Mouse (Mus musculus): Measurements from ENCODE around the gene Notch1. TPM values are rescaled to one million over a fixed set of nuclear protein-coding genes. Genes with fewer than 3 reads are reported as not detected.

Gene Notch1
- polyA plus RNA-seq, 2 experiments, result 1.7 to 2.1 TPM

- no peaks in the 10 kb centered on the region for H3K36me3 ChIP-seq (replicated peaks; ENCODE audit: control insufficient read depth, insufficient read depth, low read depth)
- no peak overlapping the region for H3K9ac ChIP-seq (replicated peaks)
- no peaks in the 10 kb centered on the region for H3K9me3 ChIP-seq (ENCODE audit: control insufficient read depth, low read length)
- DNase-seq (ENCODE audit: low read depth in 3 of 3, low spot score in 3 of 3) (no peak), ATAC-seq (ENCODE audit: insufficient read depth) (no peak)
- no peaks in the 10 kb centered on the region for H3K4me1 ChIP-seq (replicated peaks; ENCODE audit: control insufficient read depth in 2 of 2, insufficient read depth in 2 of 2, low read length in 1 of 2)
- no peak overlapping the region for H3K4me3 ChIP-seq (ENCODE audit: insufficient read depth in 1 of 2, low read depth in 2 of 2, low read length in 2 of 2)
- TF ChIP-seq CTCF (IDR thresholded peaks at IDR 0.05; ENCODE audit: low read depth), result no peak
- no peak for TF ChIP-seq EP300 (IDR thresholded peaks at IDR 0.05; ENCODE audit: low read depth)
- no peak overlapping the region for H3K27ac ChIP-seq
- H3K27me3 ChIP-seq (ENCODE audit: control insufficient read depth, insufficient read depth, low read length), result no peaks in the 10 kb centered on the region
- no peak overlapping the region for H3K4me2 ChIP-seq (ENCODE audit: low read depth)
- WGBS (ENCODE audit: insufficient replicate concordance), result 15% methylated on average over 2 of the region's 2 CpGs
Measured at GRCm38 (mm10) chr2:26534616-26535015, 18.2 kb upstream of the Notch1 start.

- WGBS (ENCODE audit: insufficient replicate concordance), result 43% methylated on average over 3 of the region's 3 CpGs
- TF ChIP-seq EP300 (IDR thresholded peaks at IDR 0.05; ENCODE audit: low read depth) (no peak), CTCF (IDR thresholded peaks at IDR 0.05; ENCODE audit: low read depth) (no peak)
- H3K4me3 ChIP-seq (ENCODE audit: insufficient read depth in 1 of 2, low read depth in 2 of 2, low read length in 2 of 2), result no peak overlapping the region
- ATAC-seq (ENCODE audit: insufficient read depth), result no peak
- DNase-seq (ENCODE audit: low read depth in 3 of 3, low spot score in 3 of 3), result no peak
- H3K27ac ChIP-seq, result no peak overlapping the region
- no peaks in the 10 kb centered on the region for H3K27me3 ChIP-seq (ENCODE audit: control insufficient read depth, insufficient read depth, low read length)
- H3K9ac ChIP-seq (replicated peaks), result no peak overlapping the region
- no peak overlapping the region for H3K4me2 ChIP-seq (ENCODE audit: low read depth)
- H3K4me1 ChIP-seq (replicated peaks; ENCODE audit: control insufficient read depth in 2 of 2, insufficient read depth in 2 of 2, low read length in 1 of 2), result no peaks in the 10 kb centered on the region; a peak in 1 of 4 replicates
- H3K36me3 ChIP-seq (replicated peaks; ENCODE audit: control insufficient read depth, insufficient read depth, low read depth), result no peaks in the 10 kb centered on the region
- H3K9me3 ChIP-seq (ENCODE audit: control insufficient read depth, low read length), result no peaks in the 10 kb centered on the region
Measured at GRCm38 (mm10) chr2:26534161-26534560, 17.7 kb upstream of the Notch1 start.

- Histone ChIP-seq H3K36me3 (replicated peaks; ENCODE audit: control insufficient read depth, insufficient read depth, low read depth) (no peaks in the 10 kb centered on the region), H3K4me2 (ENCODE audit: low read depth) (no peak overlapping the region), H3K9ac (replicated peaks) (no peak overlapping the region), H3K9me3 (ENCODE audit: control insufficient read depth, low read length) (no peaks in the 10 kb centered on the region), H3K4me1 (replicated peaks; ENCODE audit: control insufficient read depth in 2 of 2, insufficient read depth in 2 of 2, low read length in 1 of 2) (no peaks in the 10 kb centered on the region; a peak in 1 of 4 replicates), H3K27me3 (ENCODE audit: control insufficient read depth, insufficient read depth, low read length) (no peaks in the 10 kb centered on the region), H3K27ac (no peak overlapping the region), H3K4me3 (ENCODE audit: insufficient read depth in 1 of 2, low read depth in 2 of 2, low read length in 2 of 2) (no peak overlapping the region)
- DNase-seq (ENCODE audit: low read depth in 3 of 3, low spot score in 3 of 3) (no peak), ATAC-seq (ENCODE audit: insufficient read depth) (no peak)
- WGBS (ENCODE audit: insufficient replicate concordance), result 48% methylated on average over 5 of the region's 5 CpGs
- TF ChIP-seq EP300 (IDR thresholded peaks at IDR 0.05; ENCODE audit: low read depth) (no peak), CTCF (IDR thresholded peaks at IDR 0.05; ENCODE audit: low read depth) (no peak)
Measured at GRCm38 (mm10) chr2:26533249-26533648, 16.8 kb upstream of the Notch1 start.

- Histone ChIP-seq H3K4me2 (ENCODE audit: low read depth) (no peak overlapping the region), H3K27me3 (ENCODE audit: control insufficient read depth, insufficient read depth, low read length) (no peaks in the 10 kb centered on the region), H3K4me1 (replicated peaks; ENCODE audit: control insufficient read depth in 2 of 2, insufficient read depth in 2 of 2, low read length in 1 of 2) (no peaks in the 10 kb centered on the region; a peak in 1 of 4 replicates), H3K27ac (no peak overlapping the region), H3K9me3 (ENCODE audit: control insufficient read depth, low read length) (no peaks in the 10 kb centered on the region), H3K4me3 (ENCODE audit: insufficient read depth in 1 of 2, low read depth in 2 of 2, low read length in 2 of 2) (no peak overlapping the region), H3K9ac (replicated peaks) (no peak overlapping the region), H3K36me3 (replicated peaks; ENCODE audit: control insufficient read depth, insufficient read depth, low read depth) (no peaks in the 10 kb centered on the region)
- TF ChIP-seq EP300 (IDR thresholded peaks at IDR 0.05; ENCODE audit: low read depth) (no peak), CTCF (IDR thresholded peaks at IDR 0.05; ENCODE audit: low read depth) (no peak)
- ATAC-seq (ENCODE audit: insufficient read depth), result no peak
- DNase-seq (ENCODE audit: low read depth in 3 of 3, low spot score in 3 of 3), result no peak
- 74% methylated on average over 6 of the region's 6 CpGs for WGBS (ENCODE audit: insufficient replicate concordance)
Measured at GRCm38 (mm10) chr2:26531829-26532228, 15.4 kb upstream of the Notch1 start.

- ATAC-seq (ENCODE audit: insufficient read depth), result no peak
- WGBS (ENCODE audit: insufficient replicate concordance), result 52% methylated on average over 3 of the region's 3 CpGs
Measured at GRCm38 (mm10) chr2:26529881-26530280, 13.4 kb upstream of the Notch1 start.

More at GRCm38 (mm10) chr2:26529881-26530280, 13.4 kb upstream of the Notch1 start:
- Histone ChIP-seq H3K27me3 (ENCODE audit: control insufficient read depth, insufficient read depth, low read length) (no peaks in the 10 kb centered on the region), H3K4me1 (replicated peaks; ENCODE audit: control insufficient read depth in 2 of 2, insufficient read depth in 2 of 2, low read length in 1 of 2) (peaks cover 0 to 2% of the 10 kb centered on the region in 2 experiments; a peak in 2 of 4 replicates), H3K4me3 (ENCODE audit: insufficient read depth in 1 of 2, low read depth in 2 of 2, low read length in 2 of 2) (no peak overlapping the region), H3K36me3 (replicated peaks; ENCODE audit: control insufficient read depth, insufficient read depth, low read depth) (no peaks in the 10 kb centered on the region), H3K4me2 (ENCODE audit: low read depth) (no peak overlapping the region), H3K27ac (no peak overlapping the region), H3K9me3 (ENCODE audit: control insufficient read depth, low read length) (no peaks in the 10 kb centered on the region), H3K9ac (replicated peaks) (no peak overlapping the region)
- TF ChIP-seq CTCF (IDR thresholded peaks at IDR 0.05; ENCODE audit: low read depth) (no peak), EP300 (IDR thresholded peaks at IDR 0.05; ENCODE audit: low read depth) (no peak)
- DNase-seq (ENCODE audit: low read depth in 3 of 3, low spot score in 3 of 3), result no peak

Measured in liver, embryonic 14.5 days (tissue).